Mouse (Mus musculus): Measurements from ENCODE around the gene Pars2. TPM values are rescaled to one million over a fixed set of nuclear protein-coding genes. Genes with fewer than 3 reads are reported as not detected.

The Pars2 gene
- polyA plus RNA-seq, 1 experiment from 2014 or later, result 9.3 TPM

DNA sequence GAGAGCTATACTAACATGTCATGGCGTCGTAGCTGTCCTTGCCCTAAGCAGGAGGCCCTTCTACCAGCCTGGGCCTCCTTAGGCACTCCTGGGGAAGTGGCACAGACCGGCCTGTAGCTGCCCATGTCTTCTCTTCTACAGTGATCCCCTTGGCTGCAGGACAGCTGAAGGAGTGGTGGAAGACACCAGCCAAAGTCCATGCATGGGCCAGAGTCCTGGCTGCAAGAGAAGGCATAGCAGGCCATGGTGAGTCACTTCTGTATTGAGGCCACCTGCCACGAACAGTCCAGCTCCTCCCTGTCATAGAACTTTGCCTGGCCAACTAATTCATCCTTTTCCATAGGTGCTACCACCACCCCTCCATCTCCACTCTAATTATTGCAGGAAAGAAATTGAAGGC is 32.0 kb upstream of the Pars2 start:
- no peak for ATAC-seq
- Histone ChIP-seq H3K4me2 (ENCODE audit: low read length) (no peak overlapping the region), H3K9ac (ENCODE audit: low read depth, low read length) (no peak overlapping the region), H3K4me1 (ENCODE audit: control insufficient read depth, insufficient read depth, low read depth, low read length) (peaks cover 20% of the 10 kb centered on the region), H3K27me3 (replicated peaks; ENCODE audit: control insufficient read depth, insufficient read depth, low read length) (peaks cover 22% of the 10 kb centered on the region), H3K36me3 (ENCODE audit: control insufficient read depth, insufficient read depth, low read length) (no peaks in the 10 kb centered on the region), H3K4me3 (ENCODE audit: low read length) (no peak overlapping the region), H3K9me3 (ENCODE audit: control insufficient read depth, low read length) (no peaks in the 10 kb centered on the region), H3K27ac (ENCODE audit: low read depth, low read length) (no peak overlapping the region)
- 95% methylated on average over 4 of the region's 4 CpGs for WGBS

- no peak for ATAC-seq
These were observed 29.4 kb upstream of the Pars2 start for GRCm38 (mm10) chr4:106621428-106621827.

DNA sequence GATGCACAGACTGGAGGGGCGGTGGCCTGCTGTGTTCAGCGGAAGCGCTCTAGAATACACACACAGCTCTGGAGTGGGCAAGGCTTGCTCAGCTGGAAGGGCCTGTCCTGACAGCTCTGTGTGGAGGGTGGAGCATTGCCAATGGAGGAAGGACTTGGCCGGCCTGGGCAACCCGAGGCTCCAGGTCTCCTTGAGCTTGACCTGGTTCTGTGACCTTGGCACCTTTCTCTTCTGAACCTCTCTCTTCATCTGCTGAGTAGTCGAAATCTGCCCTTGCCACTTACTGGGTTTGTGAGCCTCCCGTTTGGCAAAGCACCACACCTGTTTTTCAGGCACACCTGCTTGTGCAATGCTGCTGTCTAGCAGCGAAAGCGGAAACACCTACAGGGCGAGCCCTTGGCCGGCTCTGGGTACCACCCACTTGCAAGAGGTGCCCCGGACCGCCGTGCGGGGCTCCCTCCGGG is 28.8 kb upstream of the Pars2 start, which contains the start of gene Ttc22:
TSS of gene Ttc22 (plus strand) at position 403 of the 464 bp plus-strand sequence.
- Histone ChIP-seq H3K9me3 (ENCODE audit: control insufficient read depth, low read length) (no peaks in the 10 kb centered on the region), H3K27ac (ENCODE audit: low read depth, low read length) (no peak within 1 kb of the TSS), H3K9ac (ENCODE audit: low read depth, low read length) (no peak within 1 kb of the TSS), H3K36me3 (ENCODE audit: control insufficient read depth, insufficient read depth, low read length) (no peaks in the 10 kb centered on the region), H3K4me3 (ENCODE audit: low read length) (no peak within 1 kb of the TSS), H3K4me2 (ENCODE audit: low read length) (peak within 1 kb of the TSS; percentile 27; the same call in 1 of the 2 replicates), H3K4me1 (ENCODE audit: control insufficient read depth, insufficient read depth, low read depth, low read length) (peaks cover 13% of the 10 kb centered on the region), H3K27me3 (replicated peaks; ENCODE audit: control insufficient read depth, insufficient read depth, low read length) (peaks cover 23% of the 10 kb centered on the region)
- WGBS, result 21% methylated on average over 16 of the region's 16 CpGs
- ATAC-seq, result no peak

More at GRCm38 (mm10) chr4:106621428-106621827, 29.4 kb upstream of the Pars2 start:
- Histone ChIP-seq H3K9me3 (ENCODE audit: control insufficient read depth, low read length) (no peaks in the 10 kb centered on the region), H3K9ac (ENCODE audit: low read depth, low read length) (no peak overlapping the region), H3K27me3 (replicated peaks; ENCODE audit: control insufficient read depth, insufficient read depth, low read length) (peaks cover 23% of the 10 kb centered on the region), H3K4me3 (ENCODE audit: low read length) (no peak overlapping the region), H3K4me1 (ENCODE audit: control insufficient read depth, insufficient read depth, low read depth, low read length) (peaks cover 16% of the 10 kb centered on the region), H3K36me3 (ENCODE audit: control insufficient read depth, insufficient read depth, low read length) (no peaks in the 10 kb centered on the region), H3K4me2 (ENCODE audit: low read length) (no peak overlapping the region), H3K27ac (ENCODE audit: low read depth, low read length) (no peak overlapping the region)
- 83% methylated on average over 3 of the region's 3 CpGs for WGBS

GRCm38 (mm10) chr4:106622712-106623111 is 28.2 kb upstream of the Pars2 start:
- Histone ChIP-seq H3K9ac (ENCODE audit: low read depth, low read length) (no peak overlapping the region), H3K9me3 (ENCODE audit: control insufficient read depth, low read length) (no peaks in the 10 kb centered on the region), H3K27ac (ENCODE audit: low read depth, low read length) (no peak overlapping the region), H3K36me3 (ENCODE audit: control insufficient read depth, insufficient read depth, low read length) (no peaks in the 10 kb centered on the region), H3K27me3 (replicated peaks; ENCODE audit: control insufficient read depth, insufficient read depth, low read length) (peaks cover 23% of the 10 kb centered on the region), H3K4me1 (ENCODE audit: control insufficient read depth, insufficient read depth, low read depth, low read length) (peaks cover 7% of the 10 kb centered on the region), H3K4me3 (ENCODE audit: low read length) (no peak overlapping the region), H3K4me2 (ENCODE audit: low read length) (peak overlapping the region; percentile 27; the same call in 1 of the 2 replicates)
- no peak for ATAC-seq
- WGBS, result 25% methylated on average over 27 of the region's 28 CpGs

GRCm38 (mm10) chr4:106624271-106624670 is 26.6 kb upstream of the Pars2 start:
- Histone ChIP-seq H3K9ac (ENCODE audit: low read depth, low read length) (no peak overlapping the region), H3K27ac (ENCODE audit: low read depth, low read length) (no peak overlapping the region), H3K4me1 (ENCODE audit: control insufficient read depth, insufficient read depth, low read depth, low read length) (peaks cover 7% of the 10 kb centered on the region), H3K27me3 (replicated peaks; ENCODE audit: control insufficient read depth, insufficient read depth, low read length) (peaks cover 23% of the 10 kb centered on the region), H3K9me3 (ENCODE audit: control insufficient read depth, low read length) (no peaks in the 10 kb centered on the region), H3K4me3 (ENCODE audit: low read length) (no peak overlapping the region), H3K4me2 (ENCODE audit: low read length) (no peak overlapping the region), H3K36me3 (ENCODE audit: control insufficient read depth, insufficient read depth, low read length) (no peaks in the 10 kb centered on the region)
- ATAC-seq, result no peak
- 90% methylated on average over 10 of the region's 10 CpGs for WGBS

- peaks cover 10% of the 10 kb centered on the region for H3K4me1 ChIP-seq (ENCODE audit: control insufficient read depth, insufficient read depth, low read depth, low read length)
- 58% methylated on average over 5 of the region's 5 CpGs for WGBS
- no peak overlapping the region for H3K27ac ChIP-seq (ENCODE audit: low read depth, low read length)
- no peak overlapping the region for H3K4me2 ChIP-seq (ENCODE audit: low read length)
- peaks cover 11% of the 10 kb centered on the region for H3K27me3 ChIP-seq (replicated peaks; ENCODE audit: control insufficient read depth, insufficient read depth, low read length)
- H3K9me3 ChIP-seq (ENCODE audit: control insufficient read depth, low read length), result no peaks in the 10 kb centered on the region
- no peak overlapping the region for H3K4me3 ChIP-seq (ENCODE audit: low read length)
- no peak overlapping the region for H3K9ac ChIP-seq (ENCODE audit: low read depth, low read length)
- H3K36me3 ChIP-seq (ENCODE audit: control insufficient read depth, insufficient read depth, low read length), result no peaks in the 10 kb centered on the region
- no peak for ATAC-seq
These were observed 23.1 kb upstream of the Pars2 start for GRCm38 (mm10) chr4:106627809-106628208.

- no peak for ATAC-seq
- Histone ChIP-seq H3K4me2 (ENCODE audit: low read length) (no peak overlapping the region), H3K4me1 (ENCODE audit: control insufficient read depth, insufficient read depth, low read depth, low read length) (peaks cover 19% of the 10 kb centered on the region), H3K27me3 (replicated peaks; ENCODE audit: control insufficient read depth, insufficient read depth, low read length) (peaks cover 2% of the 10 kb centered on the region), H3K9me3 (ENCODE audit: control insufficient read depth, low read length) (no peaks in the 10 kb centered on the region), H3K36me3 (ENCODE audit: control insufficient read depth, insufficient read depth, low read length) (no peaks in the 10 kb centered on the region), H3K9ac (ENCODE audit: low read depth, low read length) (no peak overlapping the region), H3K27ac (ENCODE audit: low read depth, low read length) (no peak overlapping the region), H3K4me3 (ENCODE audit: low read length) (no peak overlapping the region)
- 69% methylated on average over 9 of the region's 9 CpGs for WGBS
These were observed 22.1 kb upstream of the Pars2 start for GRCm38 (mm10) chr4:106628650-106629360.

- no peak overlapping the region for H3K27ac ChIP-seq (ENCODE audit: low read depth, low read length)
- H3K4me2 ChIP-seq (ENCODE audit: low read length), result no peak overlapping the region
- ATAC-seq, result no peak
- H3K27me3 ChIP-seq (replicated peaks; ENCODE audit: control insufficient read depth, insufficient read depth, low read length), result no peaks in the 10 kb centered on the region
- H3K9me3 ChIP-seq (ENCODE audit: control insufficient read depth, low read length), result no peaks in the 10 kb centered on the region
- H3K4me1 ChIP-seq (ENCODE audit: control insufficient read depth, insufficient read depth, low read depth, low read length), result peaks cover 25% of the 10 kb centered on the region
- H3K4me3 ChIP-seq (ENCODE audit: low read length), result no peak overlapping the region
- WGBS, result 77% methylated on average over 5 of the region's 5 CpGs
- H3K36me3 ChIP-seq (ENCODE audit: control insufficient read depth, insufficient read depth, low read length), result no peaks in the 10 kb centered on the region
- H3K9ac ChIP-seq (ENCODE audit: low read depth, low read length), result no peak overlapping the region
These were observed 21.5 kb upstream of the Pars2 start for GRCm38 (mm10) chr4:106629374-106629773.

DNA sequence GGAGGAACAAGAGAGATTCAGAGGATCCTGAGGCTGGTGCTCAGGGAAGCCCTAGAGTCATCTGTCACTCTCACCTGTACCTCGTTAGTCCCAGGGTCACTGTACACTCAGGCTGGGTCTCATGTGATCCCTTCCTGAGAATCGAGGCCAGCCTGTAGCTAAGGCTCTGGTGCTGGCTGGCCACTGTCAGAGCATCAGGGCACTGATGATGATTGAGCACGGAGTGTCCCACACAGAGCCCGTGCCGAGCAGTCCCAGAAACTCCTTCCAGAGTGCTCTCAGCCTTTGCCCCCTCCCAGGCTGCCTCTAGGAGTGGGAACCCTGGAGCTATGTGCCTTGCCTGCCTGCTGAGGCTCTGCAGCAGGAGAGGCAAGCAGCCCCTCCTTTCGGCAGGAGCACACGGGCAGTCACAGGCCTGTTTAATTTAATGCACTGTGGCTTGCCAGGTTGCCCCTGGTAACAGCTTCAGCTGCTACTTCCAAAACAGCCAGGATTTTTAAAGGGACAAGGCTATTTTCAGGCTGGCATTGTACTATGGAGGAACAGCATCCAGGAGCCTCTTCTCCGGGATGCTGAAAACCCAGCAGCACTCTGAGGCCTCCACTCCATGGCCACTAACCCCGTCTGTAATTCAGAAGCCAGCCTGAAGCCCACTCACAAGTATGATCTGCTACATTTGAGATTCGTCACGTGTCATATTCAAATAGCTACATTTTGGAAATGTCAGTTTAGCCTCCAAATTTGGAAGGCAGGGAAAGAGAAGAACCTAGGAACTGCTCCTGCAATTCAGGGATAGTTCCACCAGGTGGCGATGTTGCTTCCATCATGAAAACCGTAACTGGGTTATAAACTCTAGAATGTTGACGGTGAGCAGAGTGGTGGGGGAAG is 20.3 kb upstream of the Pars2 start:
- Histone ChIP-seq H3K4me2 (ENCODE audit: low read length) (peak overlapping the region; percentile 18; the same call in 1 of the 2 replicates), H3K27me3 (replicated peaks; ENCODE audit: control insufficient read depth, insufficient read depth, low read length) (no peaks in the 10 kb centered on the region), H3K9me3 (ENCODE audit: control insufficient read depth, low read length) (no peaks in the 10 kb centered on the region), H3K4me3 (ENCODE audit: low read length) (no peak overlapping the region), H3K9ac (ENCODE audit: low read depth, low read length) (peak overlapping the region; percentile 27), H3K4me1 (ENCODE audit: control insufficient read depth, insufficient read depth, low read depth, low read length) (peaks cover 27% of the 10 kb centered on the region), H3K27ac (ENCODE audit: low read depth, low read length) (peak overlapping the region; percentile 85), H3K36me3 (ENCODE audit: control insufficient read depth, insufficient read depth, low read length) (no peaks in the 10 kb centered on the region)
- peak; percentile 88 for ATAC-seq
- 9% methylated on average over 14 of the region's 14 CpGs for WGBS

All from hindbrain, embryonic 16.5 days (tissue).